Mouse (Mus musculus) forebrain, embryonic 11.5 days (tissue): Measurements from ENCODE around the gene Ggt1. TPM values are rescaled to one million over a fixed set of nuclear protein-coding genes. Genes with fewer than 3 reads are reported as not detected.

ENCODE experiments used
- ATAC-seq: fragments of 200-750 bp; cut with Nextera tagmentation; replicated peaks from 2 replicates; pipeline ENCODE4 v1.8.0; 2017; ENCODE audit warnings: moderate TSS enrichment; ENCODE audit not compliant: low FRiP score
- DNase-seq: peaks from one replicate; pipeline ENCODE4 v3.0.0-alpha.2; 2017; ENCODE audit warnings: low spot score
- H3K27ac ChIP-seq: fragments of 300-500 bp; sonication (generic); 2 replicates; pipeline ENCODE4 v1.5.1; 2014; ENCODE audit warnings: low read depth, low read length
- H3K27me3 ChIP-seq: fragments of 300-500 bp; sonication (generic); 2 replicates; pipeline ENCODE4 v1.6.1; 2014; ENCODE audit warnings: mild to moderate bottlenecking, low read length, mixed read lengths; ENCODE audit not compliant: control insufficient read depth, insufficient read depth
- H3K36me3 ChIP-seq: fragments of 300-500 bp; sonication (generic); 2 replicates; pipeline ENCODE4 v1.6.1; 2014; ENCODE audit warnings: mild to moderate bottlenecking, low read length, moderate library complexity, mixed read lengths; ENCODE audit not compliant: control insufficient read depth, insufficient read depth
- H3K4me1 ChIP-seq: fragments of 300-500 bp; sonication (generic); replicated peaks from 2 replicates; pipeline ENCODE4 v1.6.1; 2014; ENCODE audit warnings: low read length, mixed read lengths; ENCODE audit not compliant: control insufficient read depth, insufficient read depth
- H3K4me2 ChIP-seq: fragments of 300-500 bp; sonication (generic); 2 replicates; pipeline ENCODE4 v1.6.1; 2014; ENCODE audit warnings: low read depth, mild to moderate bottlenecking, low read length, moderate library complexity, mixed read lengths; ENCODE audit not compliant: severe bottlenecking
- H3K4me3 ChIP-seq: fragments of 300-500 bp; sonication (generic); 2 replicates; pipeline ENCODE4 v1.5.1; 2014; ENCODE audit warnings: low read depth, low read length
- H3K9ac ChIP-seq: fragments of 300-500 bp; sonication (generic); 2 replicates; pipeline ENCODE4 v1.6.1; 2014; ENCODE audit warnings: low read length
- H3K9me3 ChIP-seq: fragments of 300-500 bp; sonication (generic); 2 replicates; pipeline ENCODE4 v1.6.1; 2016; ENCODE audit warnings: low read length, mixed read lengths; ENCODE audit not compliant: control insufficient read depth
- WGBS: fragments of 180-500 bp; shearing (Covaris S2); extraction: QIAGEN DNeasy Blood & Tissue Kit; methylation state at CpG from one replicate; pipeline ENCODE4 v1.1.7; 2014; 5-methylcytosine and 5-hydroxymethylcytosine counted together
- polyA plus RNA-seq: library from polyadenylated mRNA; unstranded; fragments of >200 nt; fragmentation: Nextera tagmentation; extraction: Ambion mirVana; gene quantifications from 2 replicates; pipeline ENCODE4 v1.2.1, GENCODE M21; 2014

The Ggt1 gene
- polyA plus RNA-seq = 2.3 and 3.4 TPM in 2 replicates

- H3K4me1 ChIP-seq = peaks cover 8% of the 10 kb centered on the region; the same call in 1 of the 2 replicates
- H3K9ac ChIP-seq = peak within 1 kb of the TSS; percentile 79
- DNase-seq (peak; percentile 48), ATAC-seq (no peak)
- 46% methylated on average over 10 of the region's 10 CpGs for WGBS
- no peak within 1 kb of the TSS for H3K27ac ChIP-seq
- no peaks in the 10 kb centered on the region for H3K36me3 ChIP-seq
- peak within 1 kb of the TSS; percentile 96 for H3K4me2 ChIP-seq
- H3K27me3 ChIP-seq = peaks cover 22% of the 10 kb centered on the region
- peak within 1 kb of the TSS; percentile 61; the same call in 1 of the 2 replicates for H3K4me3 ChIP-seq
- H3K9me3 ChIP-seq = no peaks in the 10 kb centered on the region
These were observed at the start of gene Ggt1 for GRCm38 (mm10) chr10:75561071-75561654. Ggt1 (plus strand) TSS chr10:75561604.

GRCm38 (mm10) chr10:75511897-75512296 lies 49.5 kb upstream of the Ggt1 start:
- Histone ChIP-seq H3K27me3 (no peaks in the 10 kb centered on the region), H3K36me3 (peaks cover 6% of the 10 kb centered on the region; the same call in 1 of the 2 replicates), H3K4me3 (no peak overlapping the region), H3K9ac (no peak overlapping the region), H3K9me3 (no peaks in the 10 kb centered on the region), H3K4me1 (peaks cover 4% of the 10 kb centered on the region; the same call in 1 of the 2 replicates), H3K27ac (no peak overlapping the region), H3K4me2 (no peak overlapping the region)
- WGBS = 95% methylated on average over 7 of the region's 7 CpGs
- DNase-seq (no peak), ATAC-seq (no peak)

GRCm38 (mm10) chr10:75512796-75513195 lies 48.6 kb upstream of the Ggt1 start:
- Histone ChIP-seq H3K9ac (no peak overlapping the region), H3K27ac (no peak overlapping the region), H3K27me3 (no peaks in the 10 kb centered on the region), H3K9me3 (no peaks in the 10 kb centered on the region), H3K4me2 (no peak overlapping the region), H3K4me1 (peaks cover 4% of the 10 kb centered on the region; the same call in 1 of the 2 replicates), H3K4me3 (no peak overlapping the region), H3K36me3 (peaks cover 6% of the 10 kb centered on the region; the same call in 1 of the 2 replicates)
- no peak for ATAC-seq
- 87% methylated on average over 7 of the region's 7 CpGs for WGBS
- DNase-seq = no peak

- Histone ChIP-seq H3K4me1 (peaks cover 4% of the 10 kb centered on the region; the same call in 1 of the 2 replicates), H3K36me3 (peaks cover 6% of the 10 kb centered on the region; the same call in 1 of the 2 replicates), H3K27ac (no peak overlapping the region), H3K9ac (no peak overlapping the region), H3K27me3 (no peaks in the 10 kb centered on the region), H3K9me3 (no peaks in the 10 kb centered on the region), H3K4me3 (no peak overlapping the region), H3K4me2 (no peak overlapping the region)
- ATAC-seq (no peak), DNase-seq (no peak)
- WGBS = 90% methylated on average over 8 of the region's 8 CpGs
These were observed 47.9 kb upstream of the Ggt1 start for GRCm38 (mm10) chr10:75513306-75514067.

GRCm38 (mm10) chr10:75514361-75514760 lies 47.0 kb upstream of the Ggt1 start:
- WGBS = 79% methylated on average over 7 of the region's 7 CpGs
- Histone ChIP-seq H3K4me2 (no peak overlapping the region), H3K4me1 (peaks cover 12% of the 10 kb centered on the region), H3K27me3 (no peaks in the 10 kb centered on the region), H3K36me3 (peaks cover 2% of the 10 kb centered on the region; the same call in 1 of the 2 replicates), H3K4me3 (no peak overlapping the region), H3K9me3 (no peaks in the 10 kb centered on the region), H3K27ac (no peak overlapping the region), H3K9ac (no peak overlapping the region)
- ATAC-seq = no peak
- DNase-seq = no peak

GRCm38 (mm10) chr10:75515216-75516037 lies 46.0 kb upstream of the Ggt1 start:
- Histone ChIP-seq H3K4me2 (peak overlapping the region; percentile 86; the same call in 1 of the 2 replicates), H3K36me3 (no peaks in the 10 kb centered on the region; the same call in 1 of the 2 replicates), H3K9ac (no peak overlapping the region), H3K27ac (no peak overlapping the region), H3K9me3 (no peaks in the 10 kb centered on the region), H3K4me1 (peaks cover 12% of the 10 kb centered on the region), H3K27me3 (no peaks in the 10 kb centered on the region), H3K4me3 (no peak overlapping the region)
- DNase-seq (no peak), ATAC-seq (no peak)
- WGBS = 77% methylated on average over 4 of the region's 4 CpGs

GRCm38 (mm10) chr10:75516038-75516723 lies 45.2 kb upstream of the Ggt1 start:
- H3K9me3 ChIP-seq = no peaks in the 10 kb centered on the region
- no peaks in the 10 kb centered on the region; the same call in 1 of the 2 replicates for H3K36me3 ChIP-seq
- DNase-seq = no peak
- no peak for ATAC-seq
- H3K4me1 ChIP-seq = peaks cover 12% of the 10 kb centered on the region
- peak overlapping the region; percentile 87 for H3K4me3 ChIP-seq
- 26% methylated on average over 8 of the region's 8 CpGs for WGBS
- peak overlapping the region; percentile 88 for H3K9ac ChIP-seq
- no peak overlapping the region; the same call in 1 of the 2 replicates for H3K27ac ChIP-seq
- H3K4me2 ChIP-seq = peak overlapping the region; percentile 86
- no peaks in the 10 kb centered on the region for H3K27me3 ChIP-seq

- peak overlapping the region; percentile 88 for H3K9ac ChIP-seq
- ATAC-seq = no peak
These were observed 44.7 kb upstream of the Ggt1 start for GRCm38 (mm10) chr10:75516724-75517072.

More at GRCm38 (mm10) chr10:75516724-75517072, 44.7 kb upstream of the Ggt1 start:
- Histone ChIP-seq H3K4me3 (peak overlapping the region; percentile 87), H3K27me3 (no peaks in the 10 kb centered on the region), H3K9me3 (no peaks in the 10 kb centered on the region), H3K27ac (peak overlapping the region; percentile 97), H3K4me1 (peaks cover 12% of the 10 kb centered on the region), H3K36me3 (no peaks in the 10 kb centered on the region; the same call in 1 of the 2 replicates), H3K4me2 (peak overlapping the region; percentile 86)
- no peak for DNase-seq
- 1% methylated on average over 12 of the region's 12 CpGs for WGBS
